Mouse (Mus musculus) megakaryocyte, embryonic 14.5 days (primary cell): ENCODE data around the gene Gnao1.

ENCODE experiments used
- FLI1 ChIP-seq: IDR thresholded peaks from 2 replicates; pipeline ENCODE4 v1.6.1; 2012; ENCODE audit warnings: low read length, inconsistent platforms, mixed read lengths
- GATA1 ChIP-seq: IDR thresholded peaks from 3 replicates; pipeline ENCODE4 v1.6.1; 2012; ENCODE audit warnings: mixed read lengths, low read length, inconsistent platforms, borderline replicate concordance

DNA sequence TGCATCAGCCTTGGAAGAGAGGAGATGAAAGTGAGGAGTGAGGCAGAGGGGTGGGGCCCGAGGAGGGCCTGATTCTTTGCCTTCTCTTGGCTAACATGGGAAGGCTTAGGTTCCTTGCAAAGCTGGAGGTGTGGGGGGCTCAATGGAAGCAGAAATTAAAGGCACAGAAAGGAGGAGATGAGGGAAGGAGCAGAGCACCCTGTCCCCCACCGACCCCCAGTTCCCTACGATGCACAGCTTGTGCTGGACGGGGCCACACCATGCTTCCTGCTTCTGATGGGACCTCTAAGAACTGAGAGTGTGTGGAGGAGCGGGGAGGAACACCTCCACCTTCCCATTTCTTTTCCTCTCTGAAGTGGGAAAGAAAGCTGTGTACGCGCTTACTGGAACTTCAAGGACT, 11.6 kb downstream of the Gnao1 start:
- TF ChIP-seq GATA1 (no peak), FLI1 (no peak)
